24 mouse cellular contexts compared by ENCODE assay signal in the genomic region with DNA sequence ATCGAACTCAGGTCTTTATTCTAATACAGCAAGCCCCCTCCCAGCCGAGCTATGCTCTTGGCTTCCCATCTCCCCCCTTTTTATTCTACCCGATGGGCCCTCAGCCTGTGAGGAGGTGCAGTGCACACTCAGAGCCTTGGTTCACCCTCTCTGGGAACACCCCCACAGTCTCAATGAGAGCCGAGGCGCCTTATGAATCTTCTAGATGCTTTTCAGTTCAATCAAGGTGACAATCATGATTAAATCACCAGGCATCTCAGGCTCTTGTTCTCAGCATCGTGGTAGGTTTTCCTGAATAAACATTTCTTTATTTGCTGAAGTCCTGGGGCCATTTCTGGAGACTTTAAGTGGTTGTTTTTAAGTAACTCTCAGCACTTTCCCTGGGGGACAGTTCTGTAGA. TPM values are rescaled to one million over a fixed set of nuclear protein-coding genes. Genes with fewer than 3 reads are reported as not detected.
DNase-seq lines count a peak whose midpoint lies in the region; TF ChIP-seq lines count a peak whose summit lies in the region.
"Had no signal": no experiment of that assay in that cellular context is flagged by ENCODE, and none has a peak within 500 bp of the region (broad histone marks: within the 10 kb centered on the region; RNA-seq: fewer than 3 reads in every experiment).

No protein-coding gene starts in this region.

- H3K4me3 ChIP-seq in left cerebral cortex, adult 2 months: no peak overlapping the region
- H3K4me3 ChIP-seq: embryonic facial prominence, embryonic 13.5 days; embryonic facial prominence, embryonic 15.5 days; erythroblast, embryonic 14.5 days; forebrain, embryonic 10.5 days; forebrain, embryonic 12.5 days; forebrain, embryonic 15.5 days had no signal

- intact Hi-C loops in left cerebral cortex, adult 2 months (cut with DNase I): loop anchor here (5.0 kb wide), 1 partner anchor 344 kb away; no protein-coding TSS in a partner anchor
- intact Hi-C loops in left cerebral cortex, postnatal 36 days (cut with DNase I): loop anchor here (5.0 kb wide), 1 partner anchor 184 kb away; no protein-coding TSS in a partner anchor

- H3K27ac ChIP-seq in left cerebral cortex, adult 2 months: peak overlapping the region; percentile 55
- H3K27ac ChIP-seq: embryonic facial prominence, embryonic 13.5 days; embryonic facial prominence, embryonic 15.5 days; forebrain, embryonic 10.5 days; forebrain, embryonic 12.5 days; forebrain, embryonic 15.5 days had no signal

- TF ChIP-seq CTCF in left cerebral cortex, adult 2 months (IDR thresholded peaks at IDR 0.05): no peak
- no peak for TF ChIP-seq CTCF in brain, embryonic 14.5 days (IDR thresholded peaks at IDR 0.05; ENCODE audit: borderline replicate concordance, extremely low read depth, insufficient read depth, insufficient read length)

- DNase-seq in left cerebral cortex, adult 2 months (ENCODE audit: extremely low spot score in 1 of 2, low spot score in 2 of 2): no peak
- DNase-seq in left cerebral cortex, postnatal 36 days (ENCODE audit: low spot score in 2 of 2): no peak
- peak; percentile 60 for DNase-seq in brain, adult 2 months (ENCODE audit: low read depth, low spot score)
- peak; percentile 27 for DNase-seq in brain, embryonic 14.5 days (ENCODE audit: low read depth)
- no peak for DNase-seq in kidney, postnatal 25 days
- DNase-seq: adrenal gland, adult 2 months; adrenal gland, postnatal 10 days; adrenal gland, postnatal 25 days; cerebellum, adult 11 months; cerebellum, adult 18-20 months; cerebellum, adult 8-10 months; cerebellum, adult 9-11 months; cerebellum, postnatal 14 days; cerebellum, postnatal 36 days; embryo, embryonic 11 days; forebrain, postnatal 0 days had no signal

- TF ChIP-seq POLR2A in brain, embryonic 14.5 days (IDR thresholded peaks at IDR 0.05; ENCODE audit: borderline replicate concordance, extremely low read depth, insufficient read depth, insufficient read length, poor library complexity, severe bottlenecking): no peak

RNA-seq across cellular contexts. Expression of a gene that starts 53.8 kb away (rescaled TPM):
- 1,000 to 10,000 TPM; 1,332 to 1,386 TPM for total RNA-seq in left cerebral cortex, adult 2 months (2021)
- 1,000 to 10,000 TPM; 1,236 to 1,427 TPM for total RNA-seq in left cerebral cortex, postnatal 36 days (2021)
- 28.3 and 37.4 TPM in 2 replicates for polyA plus RNA-seq in brain, embryonic 14.5 days (2012; rRNA removed)
- total RNA-seq: common myeloid progenitor, adult 5-6 weeks; MEL had no signal

Comparison
In these comparisons a context has a peak if more than half of its experiments do, and no peak if none do; other contexts are left out.
1. DNase-seq: peak in brain, adult 2 months (single experiment) and brain, embryonic 14.5 days (single experiment); none in left cerebral cortex, adult 2 months (0 of 2), left cerebral cortex, postnatal 36 days (0 of 2) and kidney, postnatal 25 days (0 of 2).